ENCODE assay signal across 10 mouse cellular contexts in genomic region chr4:148056801-148057200, GRCm38 (mm10). TPM values are rescaled to one million over a fixed set of nuclear protein-coding genes. Genes with fewer than 3 reads are reported as not detected.
DNase-seq lines count a peak whose midpoint lies in the region; ATAC-seq and TF ChIP-seq lines count a peak whose summit lies in the region.
"Had no signal": no experiment of that assay in that cellular context is flagged by ENCODE, and none has a peak within 500 bp of the region (broad histone marks: within the 10 kb centered on the region; RNA-seq: fewer than 3 reads in every experiment).

No protein-coding gene starts in this region.

- no peaks in the 10 kb centered on the region for H3K4me1 ChIP-seq in brown adipose tissue, adult 24 weeks (ENCODE audit: control insufficient read depth, insufficient read depth, insufficient read length, low read length)
- H3K4me1 ChIP-seq in heart, embryonic 11.5 days (ENCODE audit: control insufficient read depth, insufficient read depth, low read length): no peaks in the 10 kb centered on the region
- no peaks in the 10 kb centered on the region for H3K4me1 ChIP-seq in forebrain, postnatal 0 days (ENCODE audit: insufficient read depth)

- no peaks in the 10 kb centered on the region for H3K27me3 ChIP-seq in heart, embryonic 11.5 days (ENCODE audit: control insufficient read depth, insufficient read depth, low read length)
- no peaks in the 10 kb centered on the region for H3K27me3 ChIP-seq in forebrain, postnatal 0 days (ENCODE audit: insufficient read depth, low read length)

- H3K27ac ChIP-seq in brown adipose tissue, adult 24 weeks (replicated peaks; ENCODE audit: low read depth, low read length): 0 out of 2 replicates have a peak overlapping the region, but pooled peaks have one; percentile 16
- no peak overlapping the region for H3K27ac ChIP-seq in heart, embryonic 11.5 days (ENCODE audit: low read depth, low read length)
- H3K27ac ChIP-seq in forebrain, postnatal 0 days (ENCODE audit: low read depth, low read length): no peak overlapping the region
- H3K27ac ChIP-seq: liver, embryonic 14.5 days had no signal

- no peak for ATAC-seq in heart, embryonic 11.5 days (replicated peaks; ENCODE audit: insufficient number of reproducible peaks, low FRiP score, low TSS enrichment)
- no peak for ATAC-seq in forebrain, postnatal 0 days

- peak; percentile 98 for DNase-seq in heart, adult 11 months
- DNase-seq in heart, postnatal 25 days (ENCODE audit: low spot score): no peak
- DNase-seq in kidney, postnatal 14 days: peak; percentile 78
- DNase-seq in forebrain, postnatal 0 days: no peak
- no peak for DNase-seq in frontal cortex, postnatal 36 days (ENCODE audit: low spot score in 2 of 2)
- DNase-seq in Muller cell, postnatal 12 days (ENCODE audit: inconsistent ontology term): no peak

- WGBS in heart, embryonic 11.5 days (ENCODE audit: insufficient replicate concordance): 86% methylated on average over 4 of the region's 4 CpGs
- WGBS in forebrain, postnatal 0 days: 95% methylated on average over 4 of the region's 4 CpGs

- intact Hi-C loops in heart, postnatal 25 days (cut with DNase I): no loop called here

- H3K36me3 ChIP-seq in heart, embryonic 11.5 days (ENCODE audit: control insufficient read depth, insufficient read depth, low read length): peaks cover 35% of the 10 kb centered on the region
- H3K36me3 ChIP-seq in forebrain, postnatal 0 days (ENCODE audit: insufficient read depth): peaks cover 62% of the 10 kb centered on the region

- no peak overlapping the region for H3K4me2 ChIP-seq in heart, embryonic 11.5 days
- no peak overlapping the region for H3K4me2 ChIP-seq in forebrain, postnatal 0 days (ENCODE audit: low read depth)
- H3K4me2 ChIP-seq: midbrain, embryonic 11.5 days had no signal

- no peak for TF ChIP-seq CTCF in forebrain, postnatal 0 days (IDR thresholded peaks at IDR 0.05; ENCODE audit: low read depth)

- no peak overlapping the region for H3K4me3 ChIP-seq in brown adipose tissue, adult 24 weeks (ENCODE audit: insufficient read depth, low read depth, low read length)
- no peak overlapping the region for H3K4me3 ChIP-seq in heart, embryonic 11.5 days (ENCODE audit: low read depth, low read length)
- no peak overlapping the region for H3K4me3 ChIP-seq in forebrain, postnatal 0 days (ENCODE audit: low read depth, low read length)

- H3K9ac ChIP-seq in heart, embryonic 11.5 days (ENCODE audit: low read depth, low read length): 0 out of 2 replicates have a peak overlapping the region, but pooled peaks have one; percentile 11
- H3K9ac ChIP-seq in forebrain, postnatal 0 days: no peak overlapping the region
- H3K9ac ChIP-seq: liver, embryonic 14.5 days had no signal

- no peaks in the 10 kb centered on the region for H3K9me3 ChIP-seq in heart, embryonic 11.5 days (replicated peaks; ENCODE audit: control insufficient read depth, low read length)
- no peaks in the 10 kb centered on the region for H3K9me3 ChIP-seq in forebrain, postnatal 0 days (ENCODE audit: low read length)

RNA-seq across cellular contexts. Expression of gene Mthfr, which starts 17.9 kb away (rescaled TPM):
- total RNA-seq in heart, postnatal 25 days (2021): 10 to 100 TPM in 1 of 2 experiments, 1 to 10 TPM in 1; 9.7 to 11.3 TPM
- polyA plus RNA-seq in brown adipose tissue, adult 24 weeks (2012; ENCODE audit: insufficient read depth, insufficient read length, missing spikeins): 5.7 and 6.9 TPM in 2 replicates
- 8.9 and 10.4 TPM in 2 replicates for polyA plus RNA-seq in heart, embryonic 11.5 days (2014; fragmentation: Nextera tagmentation; extraction: Ambion mirVana)
- 27.0 and 34.5 TPM in 2 replicates for total RNA-seq in forebrain, postnatal 0 days (2014; rRNA removed)
- polyA plus RNA-seq in forebrain, postnatal 0 days (2015; fragmentation: Nextera tagmentation; extraction: Ambion mirVana): 3.6 and 7.9 TPM in 2 replicates

RNA-seq across cellular contexts. Expression of gene Clcn6, which starts 18.2 kb away (rescaled TPM):
- 1 to 10 TPM; 8.6 to 8.7 TPM for total RNA-seq in heart, postnatal 25 days (2021)
- 5.0 and 5.7 TPM in 2 replicates for polyA plus RNA-seq in brown adipose tissue, adult 24 weeks (2012; ENCODE audit: insufficient read depth, insufficient read length, missing spikeins)
- 6.3 and 7.3 TPM in 2 replicates for polyA plus RNA-seq in heart, embryonic 11.5 days (2014; fragmentation: Nextera tagmentation; extraction: Ambion mirVana)
- total RNA-seq in forebrain, postnatal 0 days (2014; rRNA removed): 48.2 and 61.0 TPM in 2 replicates
- 19.9 and 26.3 TPM in 2 replicates for polyA plus RNA-seq in forebrain, postnatal 0 days (2015; fragmentation: Nextera tagmentation; extraction: Ambion mirVana)

RNA-seq across cellular contexts. Expression of gene Agtrap, which starts 31.0 kb away (rescaled TPM):
- total RNA-seq in heart, postnatal 25 days (2021): 10 to 100 TPM; 43.0 to 43.5 TPM
- polyA plus RNA-seq in brown adipose tissue, adult 24 weeks (2012; ENCODE audit: insufficient read depth, insufficient read length, missing spikeins): 8.1 and 8.2 TPM in 2 replicates
- 12.7 and 17.6 TPM in 2 replicates for polyA plus RNA-seq in heart, embryonic 11.5 days (2014; fragmentation: Nextera tagmentation; extraction: Ambion mirVana)
- 3.8 and 4.2 TPM in 2 replicates for total RNA-seq in forebrain, postnatal 0 days (2014; rRNA removed)
- 5.6 and 7.9 TPM in 2 replicates for polyA plus RNA-seq in forebrain, postnatal 0 days (2015; fragmentation: Nextera tagmentation; extraction: Ambion mirVana)

RNA-seq across cellular contexts. Expression of gene Nppa, which starts 56.3 kb away (rescaled TPM):
- 1,000 to 10,000 TPM; 2,183 to 2,475 TPM for total RNA-seq in heart, postnatal 25 days (2021)
- not detected in 2 replicates for polyA plus RNA-seq in brown adipose tissue, adult 24 weeks (2012; ENCODE audit: insufficient read depth, insufficient read length, missing spikeins)
- polyA plus RNA-seq in heart, embryonic 11.5 days (2014; fragmentation: Nextera tagmentation; extraction: Ambion mirVana): 5,496 and 5,973 TPM in 2 replicates
- total RNA-seq in forebrain, postnatal 0 days (2014; rRNA removed): 1.5 TPM in 1 of 2 replicates, not detected in the other
- polyA plus RNA-seq in forebrain, postnatal 0 days (2015; fragmentation: Nextera tagmentation; extraction: Ambion mirVana): 1.1 and 2.2 TPM in 2 replicates
- polyA plus RNA-seq: liver, embryonic 14.5 days had no signal

Comparison
In these comparisons a context has a peak if more than half of its experiments do, and no peak if none do; other contexts are left out.
1. DNase-seq: peak in heart, adult 11 months (single experiment) and kidney, postnatal 14 days (single experiment); none in heart, postnatal 25 days (single experiment), forebrain, postnatal 0 days (single experiment), frontal cortex, postnatal 36 days (0 of 2) and Muller cell, postnatal 12 days (single experiment).